In the genomic region with DNA sequence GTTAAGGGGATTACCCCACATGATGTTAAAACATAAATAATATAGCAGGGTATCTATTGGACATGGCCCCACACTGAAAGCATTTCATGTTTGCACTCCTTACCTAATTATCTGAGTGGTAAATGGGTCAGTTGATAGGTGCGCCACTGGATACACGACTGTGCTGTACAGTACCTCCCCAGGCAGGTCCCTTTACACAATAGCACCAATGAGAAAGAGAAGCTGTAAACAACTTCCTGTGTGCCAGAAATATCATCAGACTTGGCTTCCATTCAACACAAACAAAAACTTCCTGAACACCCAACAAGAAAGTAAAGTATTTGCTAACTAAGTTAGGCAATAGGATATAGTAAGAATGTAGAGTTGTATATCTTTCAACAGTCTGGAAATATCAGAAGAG, we compare ENCODE assay signal across 20 mouse cellular contexts.
DNase-seq lines count a peak whose midpoint lies in the region; ATAC-seq and TF ChIP-seq lines count a peak whose summit lies in the region.
"Had no signal": no experiment of that assay in that cellular context is flagged by ENCODE, and none has a peak within 500 bp of the region (broad histone marks: within the 10 kb centered on the region; RNA-seq: fewer than 3 reads in every experiment).

No protein-coding gene starts in this region.

- no peaks in the 10 kb centered on the region for H3K9me3 ChIP-seq in liver, embryonic 12.5 days (replicated peaks)
- no peaks in the 10 kb centered on the region for H3K9me3 ChIP-seq in embryonic facial prominence, embryonic 14.5 days (ENCODE audit: control insufficient read depth, low read length)
- H3K9me3 ChIP-seq: forebrain, embryonic 13.5 days; midbrain, embryonic 13.5 days; neural tube, embryonic 13.5 days had no signal

- 10% methylated on average over 2 of the region's 2 CpGs for WGBS in liver, adult 2 months
- WGBS in liver, embryonic 12.5 days (ENCODE audit: insufficient replicate concordance), result 63% methylated on average over 2 of the region's 2 CpGs
- 58% methylated on average over 2 of the region's 2 CpGs for WGBS in embryonic facial prominence, embryonic 14.5 days

- no peak overlapping the region for H3K4me3 ChIP-seq in liver, adult 2 months (ENCODE audit: insufficient read depth, low read depth, low read length)
- H3K4me3 ChIP-seq in liver, embryonic 12.5 days, result no peak overlapping the region
- no peak overlapping the region for H3K4me3 ChIP-seq in embryonic facial prominence, embryonic 14.5 days (ENCODE audit: low read depth, low read length)
- H3K4me3 ChIP-seq: forebrain, embryonic 13.5 days; midbrain, embryonic 13.5 days; neural tube, embryonic 13.5 days had no signal

- no peaks in the 10 kb centered on the region for H3K4me1 ChIP-seq in liver, adult 2 months (ENCODE audit: control insufficient read depth, insufficient read depth, low read length)
- no peaks in the 10 kb centered on the region for H3K4me1 ChIP-seq in liver, embryonic 12.5 days
- no peaks in the 10 kb centered on the region for H3K4me1 ChIP-seq in embryonic facial prominence, embryonic 14.5 days (ENCODE audit: control insufficient read depth, insufficient read depth, low read length)
- H3K4me1 ChIP-seq: forebrain, embryonic 13.5 days; midbrain, embryonic 13.5 days; neural tube, embryonic 13.5 days had no signal

- no peak for TF ChIP-seq CTCF in liver, adult 2 months (IDR thresholded peaks at IDR 0.05; ENCODE audit: low read depth, low read length)

- no peaks in the 10 kb centered on the region for H3K27me3 ChIP-seq in liver, adult 2 months (ENCODE audit: control insufficient read depth, insufficient read depth, low read length)
- H3K27me3 ChIP-seq in liver, embryonic 12.5 days (replicated peaks), result no peaks in the 10 kb centered on the region
- no peaks in the 10 kb centered on the region for H3K27me3 ChIP-seq in embryonic facial prominence, embryonic 14.5 days (replicated peaks; ENCODE audit: control insufficient read depth, insufficient read depth, low read length)
- H3K27me3 ChIP-seq: forebrain, embryonic 13.5 days; midbrain, embryonic 13.5 days; neural tube, embryonic 13.5 days had no signal

- no peak for ATAC-seq in liver, embryonic 12.5 days
- 0 out of 2 replicates have a peak, but pooled peaks have one; percentile 37 for ATAC-seq in embryonic facial prominence, embryonic 14.5 days (ENCODE audit: low read depth)
- ATAC-seq: CD4-positive, CD25-positive, alpha-beta regulatory T cell, adult 4 months; forebrain, embryonic 13.5 days; midbrain, embryonic 13.5 days had no signal

- TF ChIP-seq POLR2A in liver, adult 2 months (IDR thresholded peaks at IDR 0.05; ENCODE audit: extremely low read depth, insufficient read depth, low read length), result no peak

- H3K79me2 ChIP-seq in liver, adult 2 months (ENCODE audit: control insufficient read depth, insufficient read depth, low read length), result no peaks in the 10 kb centered on the region

- peak; percentile 78 for DNase-seq in liver, adult 2 months (ENCODE audit: extremely low read depth, low read depth, low spot score)
- peak; percentile 48 for DNase-seq in NIH3T3 (ENCODE audit: low read depth)
- DNase-seq in embryonic facial prominence, embryonic 14.5 days (ENCODE audit: low spot score), result peak; percentile 19
- DNase-seq in lung, postnatal 36 days, result peak; percentile 21
- DNase-seq in cerebellum, postnatal 14 days, result no peak
- DNase-seq in right cerebral cortex, postnatal 25 days, result no peak
- DNase-seq: adrenal gland, postnatal 25 days; cerebellum, adult 11 months; cerebellum, postnatal 10 days; heart, adult 11 months; heart, postnatal 36 days; right cerebral cortex, adult 18-20 months; thymus, adult 2 months had no signal

- H3K27ac ChIP-seq in liver, adult 2 months (replicated peaks; ENCODE audit: insufficient read depth, low read depth, low read length), result no peak overlapping the region
- H3K27ac ChIP-seq in liver, embryonic 12.5 days, result no peak overlapping the region
- H3K27ac ChIP-seq in embryonic facial prominence, embryonic 14.5 days (replicated peaks; ENCODE audit: low read depth, low read length), result no peak overlapping the region
- H3K27ac ChIP-seq: forebrain, embryonic 13.5 days; hindbrain, embryonic 14.5 days; liver, embryonic 14.5 days; midbrain, embryonic 13.5 days; neural tube, embryonic 13.5 days had no signal

- no peak overlapping the region for H3K9ac ChIP-seq in liver, adult 2 months (ENCODE audit: low read depth, low read length)
- H3K9ac ChIP-seq in liver, embryonic 12.5 days, result no peak overlapping the region
- H3K9ac ChIP-seq in embryonic facial prominence, embryonic 14.5 days (ENCODE audit: low read depth, low read length), result no peak overlapping the region
- H3K9ac ChIP-seq: forebrain, embryonic 13.5 days; hindbrain, embryonic 14.5 days; liver, embryonic 14.5 days; midbrain, embryonic 13.5 days; neural tube, embryonic 13.5 days had no signal

- no peaks in the 10 kb centered on the region for H3K36me3 ChIP-seq in liver, adult 2 months (ENCODE audit: control insufficient read depth, insufficient read depth, low read length)
- H3K36me3 ChIP-seq in liver, embryonic 12.5 days, result no peaks in the 10 kb centered on the region
- no peaks in the 10 kb centered on the region for H3K36me3 ChIP-seq in embryonic facial prominence, embryonic 14.5 days (ENCODE audit: control insufficient read depth, insufficient read depth, low read length)
- H3K36me3 ChIP-seq: midbrain, embryonic 13.5 days; neural tube, embryonic 13.5 days had no signal

- no peak overlapping the region for H3K4me2 ChIP-seq in liver, embryonic 12.5 days
- no peak overlapping the region for H3K4me2 ChIP-seq in embryonic facial prominence, embryonic 14.5 days (ENCODE audit: low read depth, low read length)
- H3K4me2 ChIP-seq: forebrain, embryonic 13.5 days; hindbrain, embryonic 14.5 days; midbrain, embryonic 13.5 days; neural tube, embryonic 13.5 days had no signal

Comparison
In these comparisons a context has a peak if more than half of its experiments do, and no peak if none do; other contexts are left out.
1. DNase-seq: peak in liver, adult 2 months (single experiment), NIH3T3 (single experiment), embryonic facial prominence, embryonic 14.5 days (single experiment) and lung, postnatal 36 days (single experiment); none in cerebellum, postnatal 14 days (0 of 2) and right cerebral cortex, postnatal 25 days (single experiment).